Mouse (Mus musculus) heart, postnatal 0 days (tissue): ENCODE measurements around the gene Cyth3.

Experiments
- CTCF ChIP-seq: IDR thresholded peaks from 2 replicates; pipeline ENCODE4 v1.5.1; 2016; ENCODE audit warnings: antibody characterized with exemption, control low read depth, low read depth
- EP300 ChIP-seq: IDR thresholded peaks from 2 replicates; pipeline ENCODE4 v1.6.1; 2016; ENCODE audit warnings: antibody characterized with exemption, low read depth

DNA sequence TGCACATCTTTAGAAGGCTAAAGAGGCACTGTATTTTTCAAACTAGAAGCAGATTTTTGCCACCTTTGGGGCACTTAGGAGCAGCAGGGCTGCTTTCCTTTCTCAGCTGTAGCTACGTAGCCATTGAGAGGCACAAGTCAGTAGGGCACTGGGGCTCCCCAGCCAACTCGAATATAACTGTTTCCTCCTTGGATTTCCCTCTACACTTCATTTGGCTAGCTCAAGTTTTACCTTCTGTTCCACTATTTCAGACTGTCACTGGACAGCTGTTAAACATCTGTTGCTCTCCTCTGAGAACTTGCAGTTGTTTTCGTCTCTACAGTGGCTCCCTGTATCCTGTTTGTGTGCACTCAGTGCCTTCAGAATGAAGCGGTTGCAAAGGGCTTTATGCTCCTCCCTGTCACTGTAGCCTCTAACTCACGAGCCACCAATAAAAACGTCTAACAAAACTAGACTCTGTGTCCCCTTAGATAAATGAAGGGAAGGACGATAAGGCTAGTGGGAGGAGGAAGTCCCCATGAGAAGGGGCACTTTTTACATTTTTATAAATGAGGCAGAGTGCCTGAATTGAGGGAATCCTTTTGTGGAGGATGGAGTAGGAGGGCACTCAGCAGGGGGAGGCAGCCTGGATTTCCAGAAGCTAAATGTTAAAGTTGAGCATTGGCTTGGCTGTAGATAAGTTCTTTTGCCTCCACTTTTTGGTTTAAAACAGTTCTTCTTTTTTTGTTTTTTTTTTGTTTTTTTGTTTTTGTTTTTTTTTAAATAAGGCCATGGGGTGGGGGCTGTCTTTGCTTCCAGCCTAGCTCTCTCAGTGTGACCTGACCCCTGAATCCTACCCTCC, 32.6 kb downstream of the Cyth3 start:
- TF ChIP-seq CTCF (no peak), EP300 (no peak)
